Mouse (Mus musculus) heart, embryonic 16.5 days (tissue): Measurements from ENCODE around the gene Ncoa4. TPM values are rescaled to one million over a fixed set of nuclear protein-coding genes. Genes with fewer than 3 reads are reported as not detected.

Experiments used
- ATAC-seq: fragments of 200-750 bp; cut with Nextera tagmentation; replicated peaks from 2 replicates; pipeline ENCODE4 v1.8.0; 2017; ENCODE audit warnings: moderate number of reproducible peaks; ENCODE audit not compliant: insufficient read depth, low FRiP score; ENCODE audit errors: extremely low read depth
- H3K27ac ChIP-seq: fragments of 300-500 bp; sonication (generic); 2 replicates; pipeline ENCODE4 v1.5.1; 2014; ENCODE audit warnings: mild to moderate bottlenecking, low read length, control low read depth, moderate library complexity
- H3K27me3 ChIP-seq: fragments of 300-500 bp; sonication (generic); 2 replicates; pipeline ENCODE4 v1.6.1; 2014; ENCODE audit warnings: low read length, mixed read lengths; ENCODE audit not compliant: control insufficient read depth, insufficient read depth
- H3K36me3 ChIP-seq: fragments of 300-500 bp; sonication (generic); 2 replicates; pipeline ENCODE4 v1.6.1; 2014; ENCODE audit not compliant: control insufficient read depth, insufficient read depth
- H3K4me1 ChIP-seq: fragments of 300-500 bp; sonication (generic); 2 replicates; pipeline ENCODE4 v1.6.1; 2014; ENCODE audit warnings: low read length, mixed read lengths; ENCODE audit not compliant: control insufficient read depth, insufficient read depth
- H3K4me2 ChIP-seq: fragments of 300-500 bp; sonication (generic); 2 replicates; pipeline ENCODE4 v1.6.1; 2014; ENCODE audit warnings: low read depth, mild to moderate bottlenecking, control low read depth, low read length
- H3K4me3 ChIP-seq: fragments of 300-500 bp; sonication (generic); 2 replicates; pipeline ENCODE4 v1.5.1; 2014; ENCODE audit warnings: mild to moderate bottlenecking, control low read depth, low read length
- H3K9ac ChIP-seq: fragments of 300-500 bp; sonication (generic); 2 replicates; pipeline ENCODE4 v1.6.1; 2014; ENCODE audit warnings: low read length, control low read depth
- H3K9me3 ChIP-seq: fragments of 300-500 bp; sonication (generic); replicated peaks from 2 replicates; pipeline ENCODE4 v1.6.1; 2016; ENCODE audit warnings: low read length; ENCODE audit not compliant: control insufficient read depth
- WGBS: fragments of 180-500 bp; shearing (Covaris S2); extraction: QIAGEN DNeasy Blood & Tissue Kit; methylation state at CpG from one replicate; pipeline ENCODE4 v1.1.7; 2014; 5-methylcytosine and 5-hydroxymethylcytosine counted together
- polyA plus RNA-seq: library from polyadenylated mRNA; unstranded; fragments of >200 nt; fragmentation: Nextera tagmentation; extraction: Ambion mirVana; gene quantifications from 2 replicates; pipeline ENCODE4 v1.2.1, GENCODE M21; 2015

Gene Ncoa4
- polyA plus RNA-seq, 1 experiment from 2014 or later, result 130 TPM

DNA sequence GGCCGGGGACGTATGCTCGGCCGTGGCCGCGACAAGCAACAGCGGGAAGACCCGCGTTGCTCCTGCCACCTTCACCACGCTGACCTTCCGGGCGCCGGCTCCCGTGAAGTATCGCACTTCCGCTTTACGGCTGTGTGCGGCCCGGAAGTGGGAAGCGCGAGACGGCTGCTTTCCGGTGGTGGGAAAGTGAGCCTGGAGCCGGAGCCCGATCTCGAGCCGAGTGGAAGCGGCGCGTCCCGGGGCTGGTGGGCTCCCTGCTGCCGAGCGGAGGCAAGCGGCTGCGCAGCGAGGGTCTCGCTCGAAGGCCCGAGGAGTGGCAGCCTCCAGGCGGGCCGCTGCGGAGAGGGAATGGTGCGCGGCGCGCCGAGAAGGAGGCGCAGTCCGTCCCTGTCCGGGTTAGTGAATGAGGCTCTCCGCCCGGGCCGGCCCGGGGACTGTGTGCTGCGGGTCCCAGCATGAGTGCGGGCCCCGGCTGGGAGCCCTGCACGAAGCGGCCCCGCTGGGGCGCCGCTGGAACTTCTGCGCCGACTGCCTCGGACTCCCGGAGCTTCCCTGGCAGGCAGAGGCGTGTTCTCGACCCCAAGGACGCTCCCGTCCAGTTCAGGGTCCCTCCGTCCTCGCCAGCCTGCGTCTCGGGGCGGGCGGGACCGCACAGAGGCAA, 42.3 kb downstream of the Ncoa4 start, which contains the start of the genes Timm23 and Parg:
Timm23 (minus strand) TSS at position 108 of the 661 bp plus-strand sequence.
Parg (plus strand) TSS at position 159 of the 661 bp plus-strand sequence.
- H3K27ac ChIP-seq, result peak within 1 kb of the TSS; percentile 89
- WGBS, result 0% methylated on average over 72 of the region's 77 CpGs
- H3K9me3 ChIP-seq, result 0 out of 2 replicates have a peak, but pooled peaks cover 3% of the 10 kb centered on the region
- H3K36me3 ChIP-seq, result peaks cover 18% of the 10 kb centered on the region
- H3K9ac ChIP-seq, result peak within 1 kb of the TSS; percentile 97
- peak within 1 kb of the TSS; percentile 93 for H3K4me2 ChIP-seq
- peak; percentile 95 for ATAC-seq
- peaks cover 21% of the 10 kb centered on the region for H3K4me1 ChIP-seq
- no peaks in the 10 kb centered on the region for H3K27me3 ChIP-seq
- peak within 1 kb of the TSS; percentile 99 for H3K4me3 ChIP-seq

DNA sequence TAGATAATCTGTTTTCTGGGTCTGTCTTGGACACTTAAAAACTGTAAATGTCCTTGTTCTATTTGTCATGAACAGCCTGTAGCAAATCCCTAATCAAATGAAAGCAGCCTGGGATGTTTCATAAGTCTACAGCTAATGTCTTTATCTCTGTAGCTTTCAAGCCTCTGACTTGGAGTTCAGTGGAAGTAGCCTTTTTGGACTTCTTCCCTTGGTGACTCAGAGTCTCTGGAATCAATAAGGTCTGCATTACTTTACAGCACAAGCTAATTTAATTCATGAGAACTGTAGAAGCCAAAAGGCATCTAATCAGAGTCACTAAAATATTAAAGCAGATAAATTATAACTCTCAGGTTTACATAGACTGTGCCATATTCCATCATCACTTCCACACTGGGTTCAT, 66.9 kb downstream of the Ncoa4 start:
- Histone ChIP-seq H3K27ac (no peak overlapping the region), H3K4me1 (no peaks in the 10 kb centered on the region; the same call in 1 of the 2 replicates), H3K27me3 (no peaks in the 10 kb centered on the region), H3K9me3 (no peaks in the 10 kb centered on the region), H3K36me3 (no peaks in the 10 kb centered on the region; the same call in 1 of the 2 replicates), H3K4me3 (no peak overlapping the region), H3K4me2 (no peak overlapping the region), H3K9ac (no peak overlapping the region)
- no peak for ATAC-seq

DNA sequence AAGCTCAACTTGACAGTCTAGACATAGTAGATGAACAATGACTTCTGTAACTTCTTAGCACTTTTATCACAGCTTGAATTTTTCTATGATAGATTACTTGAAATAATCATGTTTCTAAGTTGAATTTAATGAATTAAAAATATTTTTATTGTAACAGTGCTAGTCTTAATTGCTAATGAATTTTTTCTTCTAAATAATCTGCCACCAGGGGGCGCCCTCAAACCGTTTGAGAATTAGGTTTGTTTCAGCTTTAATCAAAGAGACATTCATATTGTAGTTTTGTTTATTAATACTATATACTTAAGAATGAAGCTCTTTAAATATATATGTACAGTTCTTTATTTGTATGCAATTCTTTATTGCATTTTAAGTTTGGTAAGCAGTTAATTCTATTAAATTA, 69.3 kb downstream of the Ncoa4 start:
- Histone ChIP-seq H3K27ac (no peak overlapping the region), H3K4me2 (no peak overlapping the region), H3K4me3 (no peak overlapping the region), H3K36me3 (no peaks in the 10 kb centered on the region; the same call in 1 of the 2 replicates), H3K4me1 (no peaks in the 10 kb centered on the region; the same call in 1 of the 2 replicates), H3K9me3 (no peaks in the 10 kb centered on the region), H3K27me3 (no peaks in the 10 kb centered on the region), H3K9ac (no peak overlapping the region)
- WGBS, result 0% methylated on average over 2 of the region's 2 CpGs
- ATAC-seq, result no peak

Other genes starting within 250 kb of the Ncoa4 start
- 0.30 and 0.51 TPM in 2 replicates for gene Galnt15, start 130.9 kb upstream of the Ncoa4 start, polyA plus RNA-seq
- gene Oxnad1, start 74.5 kb upstream of the Ncoa4 start, polyA plus RNA-seq, result 44.4 and 51.6 TPM in 2 replicates
- 71.6 and 73.3 TPM in 2 replicates for gene Dph3, start 74.1 kb upstream of the Ncoa4 start, polyA plus RNA-seq
- gene Msmb, start 17.8 kb upstream of the Ncoa4 start, polyA plus RNA-seq, result not detected in 2 replicates
- 274 and 354 TPM in 2 replicates for gene Timm23, start 42.0 kb downstream of the Ncoa4 start, polyA plus RNA-seq
- gene Parg, start 42.1 kb downstream of the Ncoa4 start, polyA plus RNA-seq, result 25.0 and 26.6 TPM in 2 replicates
- gene Ogdhl, start 162.2 kb downstream of the Ncoa4 start, polyA plus RNA-seq, result 10.3 and 12.3 TPM in 2 replicates
- gene 1700024G13Rik, start 228.5 kb downstream of the Ncoa4 start, polyA plus RNA-seq, result 0.17 and 0.30 TPM in 2 replicates